Mouse (Mus musculus): ENCODE measurements around the gene Copg2. TPM values are rescaled to one million over a fixed set of nuclear protein-coding genes. Genes with fewer than 3 reads are reported as not detected.

Copg2 gene
- polyA plus RNA-seq, 1 experiment from 2014 or later, result 24.6 TPM

GRCm38 (mm10) chr6:30738464-30739006 is 158.1 kb downstream of the Copg2 start:
- WGBS, result 46% methylated on average over 20 of the region's 20 CpGs
- H3K36me3 ChIP-seq, result peaks cover 44% of the 10 kb centered on the region
- H3K4me1 ChIP-seq, result peaks cover 8% of the 10 kb centered on the region; the same call in 1 of the 2 replicates
- ATAC-seq (replicated peaks; ENCODE audit: low FRiP score), result no peak
- peak overlapping the region; percentile 64 for H3K4me2 ChIP-seq
- peak overlapping the region; percentile 84 for H3K27ac ChIP-seq
- H3K9ac ChIP-seq, result peak overlapping the region; percentile 72
- no peaks in the 10 kb centered on the region for H3K27me3 ChIP-seq
- H3K4me3 ChIP-seq (replicated peaks), result peak overlapping the region; percentile 61
- peaks cover 41% of the 10 kb centered on the region for H3K9me3 ChIP-seq (replicated peaks)

GRCm38 (mm10) chr6:30737548-30738463 is 158.8 kb downstream of the Copg2 start:
- Histone ChIP-seq H3K27ac (peak overlapping the region; percentile 84), H3K27me3 (no peaks in the 10 kb centered on the region), H3K36me3 (peaks cover 37% of the 10 kb centered on the region), H3K4me3 (replicated peaks) (peak overlapping the region; percentile 61), H3K4me1 (peaks cover 16% of the 10 kb centered on the region), H3K9me3 (replicated peaks) (peaks cover 45% of the 10 kb centered on the region), H3K9ac (peak overlapping the region; percentile 72), H3K4me2 (peak overlapping the region; percentile 64)
- peak; percentile 71 for ATAC-seq (replicated peaks; ENCODE audit: low FRiP score)
- 48% methylated on average over 65 of the region's 66 CpGs for WGBS

DNA sequence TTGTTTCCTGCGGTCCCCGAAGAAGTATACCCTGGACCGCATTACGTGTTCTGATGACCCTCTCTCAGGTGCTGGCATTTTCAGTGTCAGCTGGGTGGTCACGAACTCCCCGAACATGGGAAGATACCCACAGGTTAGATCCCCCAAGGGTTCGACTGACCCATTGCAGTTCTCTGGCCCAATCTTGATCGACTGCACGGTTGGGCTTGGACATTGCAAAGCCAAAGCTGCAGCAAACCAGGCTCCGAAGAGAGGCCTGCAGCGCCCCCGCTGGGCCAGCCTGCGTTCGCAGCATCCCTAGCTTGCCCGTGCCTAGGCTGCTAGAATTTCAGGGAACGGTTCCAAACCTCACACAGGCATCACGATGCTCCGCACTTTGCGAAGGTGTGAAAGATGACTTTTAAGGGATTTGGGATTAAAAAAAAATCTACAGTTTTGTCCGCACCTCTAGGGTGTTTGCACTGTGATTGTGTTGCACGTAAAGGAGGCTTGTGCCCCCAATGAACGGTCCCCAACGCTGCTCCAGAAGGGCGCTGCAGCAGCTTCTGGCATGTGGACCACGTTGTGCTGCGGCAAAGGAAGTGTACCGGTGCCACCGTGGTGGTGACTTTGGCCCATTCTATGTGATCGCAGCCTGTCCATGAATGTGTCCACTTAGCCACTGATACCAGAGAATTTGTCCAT is 159.6 kb downstream of the Copg2 start:
- peaks cover 29% of the 10 kb centered on the region for H3K36me3 ChIP-seq
- peak overlapping the region; percentile 21 for H3K9ac ChIP-seq
- 55% methylated on average over 29 of the region's 29 CpGs for WGBS
- no peaks in the 10 kb centered on the region for H3K27me3 ChIP-seq
- peak overlapping the region; percentile 84 for H3K27ac ChIP-seq
- H3K4me1 ChIP-seq, result peaks cover 18% of the 10 kb centered on the region
- ATAC-seq (replicated peaks; ENCODE audit: low FRiP score), result peak; percentile 79
- H3K9me3 ChIP-seq (replicated peaks), result peaks cover 45% of the 10 kb centered on the region
- H3K4me3 ChIP-seq (replicated peaks), result peak overlapping the region; percentile 61
- peak overlapping the region; percentile 64 for H3K4me2 ChIP-seq

- Histone ChIP-seq H3K4me2 (peak overlapping the region; percentile 64), H3K36me3 (peaks cover 26% of the 10 kb centered on the region), H3K27ac (peak overlapping the region; percentile 84), H3K27me3 (no peaks in the 10 kb centered on the region), H3K9ac (no peak overlapping the region), H3K4me1 (peaks cover 18% of the 10 kb centered on the region), H3K9me3 (replicated peaks) (peaks cover 45% of the 10 kb centered on the region), H3K4me3 (replicated peaks) (peak overlapping the region; percentile 5; the same call in 1 of the 2 replicates)
- ATAC-seq (replicated peaks; ENCODE audit: low FRiP score), result peak; percentile 33; the same call in 1 of the 2 replicates
- 54% methylated on average over 13 of the region's 13 CpGs for WGBS
Measured at GRCm38 (mm10) chr6:30736372-30736762, 160.2 kb downstream of the Copg2 start.

GRCm38 (mm10) chr6:30735728-30736371 is 160.7 kb downstream of the Copg2 start:
- Histone ChIP-seq H3K4me3 (replicated peaks) (peak overlapping the region; percentile 1; the same call in 1 of the 2 replicates), H3K9ac (no peak overlapping the region), H3K9me3 (replicated peaks) (peaks cover 45% of the 10 kb centered on the region), H3K27ac (peak overlapping the region; percentile 84), H3K27me3 (no peaks in the 10 kb centered on the region), H3K36me3 (peaks cover 24% of the 10 kb centered on the region), H3K4me1 (peaks cover 18% of the 10 kb centered on the region), H3K4me2 (peak overlapping the region; percentile 64)
- no peak for ATAC-seq (replicated peaks; ENCODE audit: low FRiP score)
- WGBS, result 47% methylated on average over 15 of the region's 15 CpGs

GRCm38 (mm10) chr6:30734988-30735727 is 161.4 kb downstream of the Copg2 start:
- Histone ChIP-seq H3K4me1 (peaks cover 25% of the 10 kb centered on the region), H3K27ac (peak overlapping the region; percentile 84), H3K9me3 (replicated peaks) (peaks cover 42% of the 10 kb centered on the region), H3K9ac (no peak overlapping the region), H3K4me2 (peak overlapping the region; percentile 64), H3K27me3 (no peaks in the 10 kb centered on the region), H3K36me3 (peaks cover 20% of the 10 kb centered on the region), H3K4me3 (replicated peaks) (peak overlapping the region; percentile 1; the same call in 1 of the 2 replicates)
- 45% methylated on average over 22 of the region's 22 CpGs for WGBS
- ATAC-seq (replicated peaks; ENCODE audit: low FRiP score), result no peak

DNA sequence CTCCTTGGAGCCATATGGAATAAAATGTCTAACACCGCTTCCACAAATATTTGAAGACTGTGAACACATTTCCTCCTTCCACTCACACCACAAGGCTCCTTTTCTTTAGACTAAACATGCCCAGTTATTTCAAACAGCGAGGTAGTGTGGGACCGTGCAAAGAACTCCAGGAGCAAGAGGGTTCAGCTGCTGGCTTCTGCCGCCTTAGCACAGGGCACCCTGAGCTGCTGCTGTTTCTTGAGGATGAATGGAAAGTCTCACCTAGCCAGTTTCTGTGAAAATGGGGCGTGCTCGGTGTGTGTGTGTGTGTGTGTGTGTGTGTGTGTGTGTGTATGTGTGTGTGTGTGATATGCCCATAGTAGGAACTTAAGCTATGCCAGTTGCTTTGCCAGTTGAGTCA is 162.1 kb downstream of the Copg2 start:
- Histone ChIP-seq H3K4me2 (no peak overlapping the region), H3K9ac (no peak overlapping the region), H3K4me3 (replicated peaks) (no peak overlapping the region), H3K27me3 (no peaks in the 10 kb centered on the region), H3K9me3 (replicated peaks) (peaks cover 37% of the 10 kb centered on the region), H3K4me1 (peaks cover 32% of the 10 kb centered on the region), H3K36me3 (peaks cover 14% of the 10 kb centered on the region), H3K27ac (peak overlapping the region; percentile 84)
- no peak for ATAC-seq (replicated peaks; ENCODE audit: low FRiP score)
- 65% methylated on average over 6 of the region's 6 CpGs for WGBS

- Histone ChIP-seq H3K27ac (peak overlapping the region; percentile 66; the same call in 1 of the 2 replicates), H3K9me3 (replicated peaks) (peaks cover 19% of the 10 kb centered on the region), H3K4me1 (peaks cover 39% of the 10 kb centered on the region), H3K27me3 (no peaks in the 10 kb centered on the region), H3K36me3 (no peaks in the 10 kb centered on the region; the same call in 1 of the 2 replicates), H3K9ac (no peak overlapping the region), H3K4me3 (replicated peaks) (no peak overlapping the region), H3K4me2 (no peak overlapping the region)
- WGBS, result 54% methylated on average over 18 of the region's 18 CpGs
- no peak for ATAC-seq (replicated peaks; ENCODE audit: low FRiP score)
Measured at GRCm38 (mm10) chr6:30732571-30733130, 163.9 kb downstream of the Copg2 start.

- H3K9me3 ChIP-seq (replicated peaks), result peaks cover 4% of the 10 kb centered on the region; the same call in 1 of the 2 replicates
- H3K4me2 ChIP-seq, result peak overlapping the region; percentile 28
- H3K27ac ChIP-seq, result peak overlapping the region; percentile 91
- no peak overlapping the region for H3K9ac ChIP-seq
- peaks cover 39% of the 10 kb centered on the region for H3K4me1 ChIP-seq
- H3K36me3 ChIP-seq, result no peaks in the 10 kb centered on the region; the same call in 1 of the 2 replicates
- no peak overlapping the region for H3K4me3 ChIP-seq (replicated peaks)
- no peaks in the 10 kb centered on the region for H3K27me3 ChIP-seq
- ATAC-seq (replicated peaks; ENCODE audit: low FRiP score), result peak; percentile 86
- 16% methylated on average over 12 of the region's 12 CpGs for WGBS
Measured at GRCm38 (mm10) chr6:30730301-30730971, 166.2 kb downstream of the Copg2 start.

DNA sequence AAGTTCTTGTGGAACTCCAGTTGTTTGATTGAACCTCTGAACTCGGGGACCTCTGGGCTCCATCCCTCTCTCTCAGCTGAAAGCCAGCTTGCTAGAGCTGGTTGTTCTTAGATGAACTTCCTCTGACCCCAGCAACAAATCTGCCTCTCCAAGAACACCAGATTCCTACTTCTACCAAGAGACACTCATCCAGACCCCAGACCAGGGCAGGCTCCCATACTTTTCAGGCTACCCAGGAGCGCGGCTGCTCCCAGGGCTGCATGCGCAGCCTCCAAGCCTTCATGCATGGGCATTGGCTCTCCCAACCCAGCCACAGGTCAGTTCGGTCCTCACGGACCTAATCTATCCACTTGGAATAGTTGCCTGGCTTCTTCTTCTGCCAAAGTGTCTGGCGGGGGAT is 173.3 kb downstream of the Copg2 start, which contains the start of gene Mest:
Gene Mest (plus strand): TSS at position 217 of the 400 bp plus-strand sequence.
- H3K9ac ChIP-seq, result no peak within 1 kb of the TSS
- H3K4me1 ChIP-seq, result peaks cover 43% of the 10 kb centered on the region
- no peak within 1 kb of the TSS; the same call in 1 of the 2 replicates for H3K4me3 ChIP-seq (replicated peaks)
- ATAC-seq (replicated peaks; ENCODE audit: low FRiP score), result 0 out of 2 replicates have a peak, but pooled peaks have one; percentile 18
- H3K36me3 ChIP-seq, result no peaks in the 10 kb centered on the region
- peak within 1 kb of the TSS; percentile 21 for H3K4me2 ChIP-seq
- peak within 1 kb of the TSS; percentile 73 for H3K27ac ChIP-seq
- no peaks in the 10 kb centered on the region for H3K9me3 ChIP-seq (replicated peaks)
- H3K27me3 ChIP-seq, result no peaks in the 10 kb centered on the region
- WGBS, result 61% methylated on average over 7 of the region's 7 CpGs

Data from kidney, embryonic 15.5 days (tissue).